Mouse (Mus musculus) forebrain, embryonic 13.5 days (tissue): ENCODE measurements around the gene Bud23. TPM values are rescaled to one million over a fixed set of nuclear protein-coding genes. Genes with fewer than 3 reads are reported as not detected.

Experiments used
- polyA plus RNA-seq: library from polyadenylated mRNA; unstranded; fragments of >200 nt; fragmentation: Nextera tagmentation; extraction: Ambion mirVana; gene quantifications from 2 replicates; pipeline ENCODE4 v1.2.1, GENCODE M21; 2015

The Bud23 gene
- polyA plus RNA-seq, 1 experiment from 2014 or later = 101 TPM

Other genes with a start within 250 kb of the Bud23 start
- gene Tmem270, start 158.2 kb downstream of the Bud23 start, polyA plus RNA-seq = not detected in 2 replicates
- 0.72 TPM in 1 of 2 replicates, not detected in the other for gene Cldn13, start 149.4 kb downstream of the Bud23 start, polyA plus RNA-seq
- gene Mettl27, start 132.6 kb downstream of the Bud23 start, polyA plus RNA-seq = 7.5 and 8.2 TPM in 2 replicates
- not detected in 2 replicates for gene Cldn4, start 118.0 kb downstream of the Bud23 start, polyA plus RNA-seq
- gene Cldn3, start 78.7 kb downstream of the Bud23 start, polyA plus RNA-seq = 2.9 and 3.1 TPM in 2 replicates
- 47.9 and 53.4 TPM in 2 replicates for gene Abhd11, start 55.8 kb downstream of the Bud23 start, polyA plus RNA-seq
- 34.1 and 38.7 TPM in 2 replicates for gene Stx1a, start 41.5 kb downstream of the Bud23 start, polyA plus RNA-seq
- gene Dnajc30, start 757 bp downstream of the Bud23 start, polyA plus RNA-seq = 31.3 and 33.8 TPM in 2 replicates
- gene Vps37d, start 13.3 kb upstream of the Bud23 start, polyA plus RNA-seq = 17.8 and 19.1 TPM in 2 replicates
- gene Mlxipl, start 24.9 kb upstream of the Bud23 start, polyA plus RNA-seq = 1.4 and 1.6 TPM in 2 replicates
- 18.8 and 19.3 TPM in 2 replicates for gene Tbl2, start 84.7 kb upstream of the Bud23 start, polyA plus RNA-seq
- gene Bcl7b, start 103.3 kb upstream of the Bud23 start, polyA plus RNA-seq = 48.9 and 50.8 TPM in 2 replicates
- 50.1 and 51.4 TPM in 2 replicates for gene Baz1b, start 122.3 kb upstream of the Bud23 start, polyA plus RNA-seq
- 18.2 and 25.7 TPM in 2 replicates for gene Fzd9, start 186.3 kb upstream of the Bud23 start, polyA plus RNA-seq